Mouse (Mus musculus): Measurements from ENCODE around the gene Cdc16.

The Cdc16 gene

GRCm38 (mm10) chr8:13799566-13799965 lies 42.1 kb downstream of the Cdc16 start:
- no peak for DNase-seq (ENCODE audit: low spot score)

- no peak for DNase-seq (ENCODE audit: low spot score)
Measured at GRCm38 (mm10) chr8:13828598-13829172, 71.2 kb downstream of the Cdc16 start.
